Mouse (Mus musculus) intestine, embryonic 14.5 days (tissue): ENCODE results near the gene Rab28. TPM values are rescaled to one million over a fixed set of nuclear protein-coding genes. Genes with fewer than 3 reads are reported as not detected.

Experiments used
- ATAC-seq: fragments of 200-750 bp; cut with Nextera tagmentation; replicated peaks from 2 replicates; pipeline ENCODE4 v1.8.0; 2017; ENCODE audit warnings: low read depth, moderate number of reproducible peaks, moderate TSS enrichment, moderate library complexity; ENCODE audit not compliant: low FRiP score, low TSS enrichment
- DNase-seq: peaks from one replicate; pipeline ENCODE4 v3.0.0-alpha.2; 2018; ENCODE audit warnings: low spot score
- H3K27ac ChIP-seq: fragments of 300-500 bp; sonication (generic); 2 replicates; pipeline ENCODE4 v1.5.1; 2014; ENCODE audit warnings: low read depth, mild to moderate bottlenecking, control low read depth
- H3K27me3 ChIP-seq: fragments of 300-500 bp; sonication (generic); replicated peaks from 2 replicates; pipeline ENCODE4 v1.6.1; 2014; ENCODE audit warnings: low read length, control low read depth; ENCODE audit not compliant: control insufficient read depth, insufficient read depth
- H3K36me3 ChIP-seq: fragments of 300-500 bp; sonication (generic); 2 replicates; pipeline ENCODE4 v1.6.1; 2014; ENCODE audit warnings: low read length, control low read depth; ENCODE audit not compliant: control insufficient read depth, insufficient read depth
- H3K4me1 ChIP-seq: fragments of 300-500 bp; sonication (generic); replicated peaks from 2 replicates; pipeline ENCODE4 v1.6.1; 2014; ENCODE audit warnings: low read length, control low read depth, mixed read lengths; ENCODE audit not compliant: control insufficient read depth, insufficient read depth
- H3K4me2 ChIP-seq: fragments of 300-500 bp; sonication (generic); 2 replicates; pipeline ENCODE4 v1.6.1; 2014; ENCODE audit warnings: low read length
- H3K4me3 ChIP-seq: fragments of 300-500 bp; sonication (generic); 2 replicates; pipeline ENCODE4 v1.5.1; 2014; ENCODE audit warnings: low read depth, low read length, control low read depth, mixed read lengths
- H3K9ac ChIP-seq: fragments of 300-500 bp; sonication (generic); 2 replicates; pipeline ENCODE4 v1.6.1; 2014; ENCODE audit warnings: mild to moderate bottlenecking, low read length
- H3K9me3 ChIP-seq: fragments of 300-500 bp; sonication (generic); 2 replicates; pipeline ENCODE4 v1.6.1; 2016; ENCODE audit warnings: low read length, control low read depth; ENCODE audit not compliant: control insufficient read depth
- WGBS: fragments of 180-500 bp; shearing (Covaris S2); extraction: QIAGEN DNeasy Blood & Tissue Kit; methylation state at CpG from one replicate; pipeline ENCODE4 v1.1.7; 2014; 5-methylcytosine and 5-hydroxymethylcytosine counted together
- polyA plus RNA-seq: library from polyadenylated mRNA; unstranded; fragments of >200 nt; fragmentation: Nextera tagmentation; extraction: Ambion mirVana; gene quantifications from 2 replicates; pipeline ENCODE4 v1.2.1, GENCODE M21; 2014

Rab28 gene
- polyA plus RNA-seq, 1 experiment from 2014 or later, result 66.5 TPM

GRCm38 (mm10) chr5:41610447-41611030 lies 97.4 kb downstream of the Rab28 start:
- DNase-seq, result no peak

GRCm38 (mm10) chr5:41596242-41597117 lies 111.5 kb downstream of the Rab28 start:
- ATAC-seq (no peak), DNase-seq (peak; percentile 37)
- Histone ChIP-seq H3K36me3 (no peaks in the 10 kb centered on the region), H3K4me2 (no peak overlapping the region), H3K27me3 (no peaks in the 10 kb centered on the region), H3K27ac (no peak overlapping the region), H3K4me3 (no peak overlapping the region), H3K9ac (no peak overlapping the region), H3K4me1 (0 out of 2 replicates have a peak, but pooled peaks cover 4% of the 10 kb centered on the region), H3K9me3 (no peaks in the 10 kb centered on the region)
- WGBS, result 93% methylated on average over 3 of the region's 3 CpGs

More at GRCm38 (mm10) chr5:41610447-41611030, 97.4 kb downstream of the Rab28 start:
- no peaks in the 10 kb centered on the region for H3K27me3 ChIP-seq
- no peak overlapping the region for H3K27ac ChIP-seq
- H3K4me1 ChIP-seq, result 0 out of 2 replicates have a peak, but pooled peaks cover 4% of the 10 kb centered on the region
- WGBS, result 37% methylated on average over 5 of the region's 5 CpGs
- ATAC-seq, result no peak
- H3K9ac ChIP-seq, result no peak overlapping the region
- no peaks in the 10 kb centered on the region for H3K36me3 ChIP-seq
- no peak overlapping the region for H3K4me2 ChIP-seq
- no peaks in the 10 kb centered on the region for H3K9me3 ChIP-seq
- H3K4me3 ChIP-seq, result no peak overlapping the region

GRCm38 (mm10) chr5:41595199-41595598 lies 112.8 kb downstream of the Rab28 start:
- Histone ChIP-seq H3K4me3 (no peak overlapping the region), H3K27ac (no peak overlapping the region), H3K27me3 (no peaks in the 10 kb centered on the region), H3K4me1 (0 out of 2 replicates have a peak, but pooled peaks cover 4% of the 10 kb centered on the region), H3K9ac (no peak overlapping the region), H3K36me3 (no peaks in the 10 kb centered on the region), H3K4me2 (no peak overlapping the region), H3K9me3 (no peaks in the 10 kb centered on the region)
- ATAC-seq (no peak), DNase-seq (no peak)
- WGBS, result 29% methylated on average over 3 of the region's 3 CpGs

- WGBS, result 42% methylated on average over 2 of the region's 2 CpGs
- Histone ChIP-seq H3K36me3 (no peaks in the 10 kb centered on the region), H3K27me3 (no peaks in the 10 kb centered on the region), H3K9ac (no peak overlapping the region), H3K4me2 (no peak overlapping the region), H3K4me1 (no peaks in the 10 kb centered on the region), H3K27ac (no peak overlapping the region), H3K9me3 (no peaks in the 10 kb centered on the region), H3K4me3 (no peak overlapping the region)
- DNase-seq (no peak), ATAC-seq (no peak)
Observed at GRCm38 (mm10) chr5:41578051-41578450, 129.9 kb downstream of the Rab28 start.

Other genes starting within 250 kb of the Rab28 start
- gene Nkx3-2, start 56.3 kb upstream of the Rab28 start, polyA plus RNA-seq, result 2.8 and 3.2 TPM in 2 replicates
- 20.8 and 22.6 TPM in 2 replicates for gene Bod1l, start 136.2 kb upstream of the Rab28 start, polyA plus RNA-seq